Comparison of ENCODE assay signal across 11 mouse cellular contexts in the genomic region with DNA sequence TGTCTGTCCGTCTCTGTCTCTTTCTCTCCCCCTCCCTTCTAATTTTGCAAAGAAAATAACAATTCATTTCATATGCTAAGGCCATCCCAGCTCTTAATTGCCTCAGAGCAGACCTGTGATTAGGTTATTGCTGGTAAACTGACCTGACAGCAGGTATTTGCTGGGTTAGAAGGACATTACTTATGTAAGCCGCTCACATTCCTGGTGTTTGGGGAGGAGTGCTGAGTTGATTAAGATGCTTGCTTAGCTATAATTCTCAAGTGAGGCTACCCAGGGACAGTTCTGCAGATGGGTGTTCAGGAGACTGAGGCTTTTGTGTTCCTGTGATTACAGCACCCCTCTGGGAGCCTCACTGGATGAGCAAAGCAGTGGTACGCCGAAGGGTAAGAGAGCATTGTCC. TPM values are rescaled to one million over a fixed set of nuclear protein-coding genes. Genes with fewer than 3 reads are reported as not detected.
DNase-seq lines count a peak whose midpoint lies in the region; ATAC-seq and TF ChIP-seq lines count a peak whose summit lies in the region.
"Had no signal": no experiment of that assay in that cellular context is flagged by ENCODE, and none has a peak within 500 bp of the region (broad histone marks: within the 10 kb centered on the region; RNA-seq: fewer than 3 reads in every experiment).

No protein-coding gene starts in this region.

- no peak for TF ChIP-seq CTCF in gastrocnemius, adult 2 months (IDR thresholded peaks at IDR 0.05)
- no peak for TF ChIP-seq CTCF in layer of hippocampus, adult 2 months (conservative IDR thresholded peaks at IDR 0.05)

- H3K4me2 ChIP-seq in embryonic facial prominence, embryonic 15.5 days (replicated peaks): peak overlapping the region; percentile 28; the same call in 1 of the 2 replicates
- H3K4me2 ChIP-seq: liver, embryonic 12.5 days had no signal

- intact Hi-C loops in gastrocnemius, adult 2 months (cut with DNase I): loop anchor here (5.0 kb wide), 1 partner anchor 133 kb away; no protein-coding TSS in a partner anchor
- intact Hi-C loops in gastrocnemius, postnatal 36 days (cut with DNase I): no loop called here

- ATAC-seq in embryonic facial prominence, embryonic 15.5 days (ENCODE audit: insufficient number of reproducible peaks, low FRiP score, low TSS enrichment, low read depth): no peak
- ATAC-seq: liver, embryonic 12.5 days had no signal

- peak overlapping the region; percentile 96 for H3K4me3 ChIP-seq in gastrocnemius, adult 2 months
- peak overlapping the region; percentile 94 for H3K4me3 ChIP-seq in layer of hippocampus, adult 2 months
- H3K4me3 ChIP-seq in embryonic facial prominence, embryonic 15.5 days (replicated peaks): peak overlapping the region; percentile 22
- H3K4me3 ChIP-seq: liver, embryonic 12.5 days had no signal

- peaks cover 11% of the 10 kb centered on the region for H3K4me1 ChIP-seq in embryonic facial prominence, embryonic 15.5 days

- H3K9me3 ChIP-seq in embryonic facial prominence, embryonic 15.5 days (replicated peaks): no peaks in the 10 kb centered on the region
- H3K9me3 ChIP-seq: liver, embryonic 12.5 days had no signal

- WGBS in embryonic facial prominence, embryonic 15.5 days: 58% methylated on average over 4 of the region's 4 CpGs

- H3K36me3 ChIP-seq in embryonic facial prominence, embryonic 15.5 days: peaks cover 14% of the 10 kb centered on the region; the same call in 1 of the 2 replicates

- no peaks in the 10 kb centered on the region for H3K27me3 ChIP-seq in embryonic facial prominence, embryonic 15.5 days
- H3K27me3 ChIP-seq: liver, embryonic 12.5 days had no signal

- H3K27ac ChIP-seq in gastrocnemius, adult 2 months: peak overlapping the region; percentile 43
- H3K27ac ChIP-seq in layer of hippocampus, adult 2 months: peak overlapping the region; percentile 72
- H3K27ac ChIP-seq in embryonic facial prominence, embryonic 15.5 days (replicated peaks): no peak overlapping the region
- H3K27ac ChIP-seq: liver, embryonic 12.5 days had no signal

- H3K9ac ChIP-seq in embryonic facial prominence, embryonic 15.5 days: no peak overlapping the region
- H3K9ac ChIP-seq: liver, embryonic 12.5 days had no signal

- DNase-seq in gastrocnemius, adult 2 months: no peak
- no peak for DNase-seq in gastrocnemius, postnatal 36 days
- no peak for DNase-seq in layer of hippocampus, adult 2 months (ENCODE audit: low spot score in 2 of 2)
- DNase-seq in layer of hippocampus, adult 9-11 months: no peak
- peak; percentile 23 for DNase-seq in mesoderm, embryonic 11.5 days (ENCODE audit: low read depth, low spot score)
- DNase-seq in right cerebral cortex, postnatal 14 days: no peak
- no peak for DNase-seq in gastrocnemius, postnatal 10 days
- DNase-seq: cerebellum, postnatal 14 days; right cerebral cortex, adult 18-20 months had no signal

RNA-seq across cellular contexts. Expression of a gene that starts 3.8 kb away (rescaled TPM):
- 10 to 100 TPM; 14.6 to 17.5 TPM for total RNA-seq in gastrocnemius, adult 2 months (2021)
- total RNA-seq in gastrocnemius, postnatal 36 days (2021): 10 to 100 TPM; 12.6 to 12.7 TPM
- total RNA-seq in layer of hippocampus, adult 2 months (2021): 10 to 100 TPM; 41.4 to 44.0 TPM
- polyA plus RNA-seq in embryonic facial prominence, embryonic 15.5 days (2015; fragmentation: Nextera tagmentation; extraction: Ambion mirVana): 15.3 and 16.1 TPM in 2 replicates
- 10 to 100 TPM; 15.0 to 17.0 TPM for total RNA-seq in gastrocnemius, postnatal 10 days (2021)

Comparison
In these comparisons a context has a peak if more than half of its experiments do, and no peak if none do; other contexts are left out.
1. H3K4me3 ChIP-seq: peak in every context shown above with its lines; median percentile 96 in gastrocnemius, adult 2 months; 94 in layer of hippocampus, adult 2 months; 22 in embryonic facial prominence, embryonic 15.5 days.